Mouse (Mus musculus): ENCODE measurements around the gene Bnc2.

DNA sequence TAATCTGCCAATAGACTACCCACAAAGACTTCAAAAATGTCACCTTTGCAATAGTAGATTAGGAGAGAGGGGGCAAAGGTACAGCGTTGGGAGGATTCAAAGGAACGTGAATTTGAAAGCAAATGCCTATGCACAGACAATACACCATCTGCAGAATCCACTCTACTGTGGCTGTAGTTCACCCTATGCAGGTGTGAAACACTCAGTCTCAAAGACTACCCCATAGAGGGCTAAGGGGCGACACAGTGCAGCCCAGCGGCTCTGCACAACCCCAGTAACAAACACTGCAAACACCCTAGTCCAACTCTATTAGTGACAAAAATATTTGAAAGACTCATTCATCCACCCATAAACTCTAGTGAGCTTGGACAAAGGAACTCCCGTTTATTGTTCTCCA is 218.2 kb downstream of the Bnc2 start:
- TF ChIP-seq CTCF (IDR thresholded peaks at IDR 0.05; ENCODE audit: low read depth, low read length) (no peak), POLR2A (IDR thresholded peaks at IDR 0.05; ENCODE audit: borderline replicate concordance, low read depth, low read length) (no peak)
